Mouse (Mus musculus) ovary, postnatal 36 days (tissue): Measurements from ENCODE around the gene Cdh10.

Source experiments
- DNase-seq: peaks from one replicate; pipeline ENCODE4 v3.0.0; 2022; ENCODE audit warnings: low spot score, mixed read lengths

Gene Cdh10

DNA sequence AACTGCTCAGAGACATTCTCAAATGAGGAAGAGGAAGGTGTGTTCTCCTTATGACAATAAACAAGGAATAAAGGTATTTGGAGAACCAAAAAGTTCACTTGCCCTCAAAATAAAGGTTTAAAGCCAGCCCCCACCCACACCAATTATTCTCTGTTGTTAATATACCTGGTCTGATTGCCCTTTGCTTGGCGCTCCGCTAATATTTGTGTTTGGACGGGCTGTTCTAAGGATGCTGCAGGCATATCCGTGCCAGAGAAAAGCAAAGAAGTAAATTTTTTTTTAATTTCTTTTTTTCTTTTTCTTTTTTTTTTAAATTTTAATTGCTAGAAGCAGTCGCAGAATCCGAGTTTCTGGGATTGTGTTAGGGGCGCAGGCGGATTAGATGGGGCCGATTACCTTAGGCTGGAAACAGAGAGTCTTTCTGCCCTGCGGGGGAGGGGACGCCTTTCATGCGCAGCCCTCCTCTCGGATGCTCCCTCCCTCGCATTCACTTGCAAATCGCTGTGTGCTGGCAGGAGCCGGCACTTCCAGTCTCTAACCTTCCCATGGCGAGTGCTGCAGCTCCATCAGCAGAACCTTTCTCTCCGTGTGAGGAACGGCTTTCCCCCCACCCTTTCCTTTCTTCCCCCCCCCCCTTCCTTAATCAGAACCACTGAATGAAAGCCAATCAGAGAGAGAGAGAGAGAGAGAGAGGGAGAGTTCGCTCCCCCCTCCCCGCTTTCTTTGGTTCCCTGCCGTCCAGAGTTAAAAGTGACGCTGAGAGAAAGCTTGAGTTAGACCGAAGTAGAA lies at the start of gene Cdh10:
Gene Cdh10, plus strand, starts transcription at position 763 of the 789 bp plus-strand sequence.
- peak; percentile 23 for DNase-seq

DNA sequence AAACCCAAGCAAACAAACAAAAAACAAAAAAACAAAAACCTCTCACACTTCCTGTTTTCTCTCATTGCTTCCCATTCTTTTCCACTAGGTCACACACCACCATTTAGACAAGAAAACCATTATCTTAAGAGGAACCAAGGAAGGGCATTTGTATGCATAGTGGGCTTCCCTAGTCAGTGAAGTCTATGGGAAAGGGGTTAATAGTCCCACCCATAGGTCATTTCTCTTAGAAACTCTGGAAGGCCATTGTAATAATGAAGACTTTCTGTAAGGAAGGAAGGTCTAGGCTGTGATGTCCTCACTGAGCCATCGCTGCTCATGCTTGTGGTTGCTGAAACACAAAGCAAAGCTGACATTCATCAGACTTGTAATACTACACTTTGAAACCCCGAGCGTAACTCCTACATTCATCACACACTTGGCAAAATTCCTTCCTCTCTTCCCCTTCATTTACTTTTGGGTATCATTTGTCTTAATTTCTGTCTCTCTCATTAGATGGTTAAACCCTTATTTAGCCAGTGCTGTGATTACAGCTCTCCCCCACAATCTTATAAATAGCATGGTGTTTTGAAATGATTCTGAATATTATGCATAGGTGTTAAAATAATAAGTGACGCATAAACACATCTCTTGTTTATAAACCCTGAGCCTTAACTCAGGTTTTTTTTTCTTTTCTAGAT lies 9.5 kb upstream of the Cdh10 start:
- DNase-seq: no peak

DNA sequence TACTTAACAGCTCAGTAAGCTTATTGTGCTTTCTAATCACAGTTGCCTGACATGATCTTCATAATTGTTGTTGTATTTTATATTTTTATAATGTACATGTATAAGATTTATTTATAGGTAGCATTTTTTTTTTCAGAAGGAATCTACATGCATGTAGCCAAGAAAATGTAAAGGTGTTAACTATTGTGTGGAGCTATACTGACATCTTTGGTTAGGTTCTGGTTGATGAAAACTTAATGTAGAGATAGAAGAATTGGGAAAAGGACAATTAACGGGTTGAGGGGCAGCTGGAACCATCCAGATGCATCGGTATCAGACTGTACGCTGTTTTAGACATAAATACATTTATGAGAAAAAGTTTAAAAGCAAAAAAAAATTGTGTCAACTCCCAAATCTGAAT lies 1.0 kb upstream of the Cdh10 start:
- no peak for DNase-seq

DNA sequence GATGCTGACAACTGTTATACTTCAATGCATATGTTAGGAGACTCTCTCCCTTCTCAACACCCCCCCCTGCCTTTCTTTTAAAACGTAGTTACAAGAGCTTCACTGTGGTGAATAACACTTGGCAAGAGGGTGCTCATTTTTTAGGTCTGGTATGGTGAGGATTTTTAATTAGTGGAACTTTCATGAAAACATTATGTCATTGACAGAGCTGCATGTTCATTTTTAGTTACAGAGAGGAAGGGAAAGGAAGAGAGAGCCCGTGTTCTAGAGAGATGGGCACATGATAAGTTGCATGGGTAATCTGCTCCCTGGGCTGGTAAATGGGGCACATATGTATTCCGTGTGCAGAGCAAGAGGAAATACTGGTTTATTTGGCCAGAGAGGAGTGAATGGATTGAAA lies 1.5 kb downstream of the Cdh10 start:
- no peak for DNase-seq

DNA sequence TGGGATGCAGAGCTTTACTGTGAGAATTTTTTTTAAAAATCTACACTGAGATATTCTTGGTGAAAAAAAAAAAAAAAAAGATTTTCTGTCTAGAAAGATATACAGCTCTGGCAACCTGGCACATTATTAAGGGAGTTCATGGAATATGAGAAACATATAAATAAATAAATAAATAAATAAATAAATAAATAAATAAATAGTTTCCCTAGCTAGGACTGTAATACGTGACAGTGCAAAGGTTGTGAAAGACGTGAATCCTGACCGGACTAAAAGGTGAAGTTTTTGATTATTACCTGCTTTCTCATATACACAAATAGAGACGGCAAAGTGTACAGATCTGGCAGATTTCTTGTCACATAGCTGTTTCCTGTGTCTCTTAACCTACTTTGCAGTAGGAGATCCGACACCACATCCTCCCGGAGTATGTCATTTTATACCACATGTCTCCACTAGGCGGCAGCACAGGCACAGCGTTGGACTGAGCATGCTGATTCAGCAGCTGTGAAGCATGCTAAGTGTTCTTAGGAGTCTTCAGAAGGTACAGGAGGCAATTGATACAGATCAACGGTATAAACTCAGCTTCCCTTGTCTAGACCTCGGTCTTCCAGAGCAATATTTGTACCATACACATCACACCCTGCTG lies 2.5 kb downstream of the Cdh10 start:
- peak; percentile 64 for DNase-seq

DNA sequence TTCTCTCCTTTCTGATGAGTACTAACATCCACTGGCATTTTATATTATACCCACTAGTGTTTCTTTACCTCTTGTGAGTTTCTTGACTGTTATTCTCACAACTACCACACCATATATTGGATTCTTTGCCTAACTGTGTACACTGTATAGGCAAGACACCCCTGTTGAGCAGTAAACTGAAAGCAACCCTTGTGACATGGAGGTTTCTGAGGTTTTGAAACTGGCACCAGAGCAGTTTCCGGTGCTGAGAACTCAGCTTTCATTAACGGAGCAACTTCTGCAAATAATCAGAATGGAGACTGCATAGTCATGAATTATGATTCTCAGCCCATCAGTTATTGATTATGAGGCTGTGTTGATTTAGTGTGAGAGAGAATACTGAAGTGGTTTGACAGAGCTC lies 4.7 kb downstream of the Cdh10 start:
- DNase-seq: no peak

DNA sequence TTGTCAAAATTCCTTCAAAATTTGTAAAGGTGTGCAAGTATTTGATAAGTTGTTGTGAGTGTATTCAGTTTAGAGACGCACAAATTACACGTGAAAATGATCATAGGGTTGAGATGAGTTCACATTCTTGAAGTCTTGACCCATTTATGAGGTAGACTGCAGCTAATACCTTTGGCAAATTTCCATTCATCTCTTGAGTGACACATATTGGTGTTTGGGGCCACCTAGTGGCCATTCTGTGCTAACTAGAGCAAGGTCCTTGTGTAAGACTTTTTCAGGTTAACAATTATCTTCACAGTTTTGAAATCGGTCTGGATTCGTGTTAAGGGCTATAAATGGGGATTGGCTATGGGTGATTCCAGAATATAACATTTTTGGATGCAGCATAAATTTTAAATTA lies 13.5 kb downstream of the Cdh10 start:
- DNase-seq: peak; percentile 27

DNA sequence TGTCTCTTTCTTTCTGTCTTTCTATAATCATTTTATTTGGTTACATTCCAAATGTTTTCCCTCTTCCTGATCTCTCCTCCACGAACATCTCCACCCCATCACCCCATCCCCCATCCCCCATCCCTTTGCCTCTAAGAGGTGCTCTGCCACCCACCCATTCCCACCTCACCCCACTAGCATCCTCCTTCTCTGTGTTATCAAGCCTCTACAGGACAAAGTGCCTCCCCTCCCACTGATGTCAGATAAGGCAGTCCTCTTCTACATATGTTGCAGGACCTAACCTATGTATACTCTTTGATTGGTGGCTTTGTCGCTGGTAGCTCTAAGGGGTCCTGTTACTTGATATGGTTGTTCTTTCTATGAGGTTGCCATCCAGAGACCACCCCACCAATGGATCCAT lies 23.0 kb downstream of the Cdh10 start:
- no peak for DNase-seq

DNA sequence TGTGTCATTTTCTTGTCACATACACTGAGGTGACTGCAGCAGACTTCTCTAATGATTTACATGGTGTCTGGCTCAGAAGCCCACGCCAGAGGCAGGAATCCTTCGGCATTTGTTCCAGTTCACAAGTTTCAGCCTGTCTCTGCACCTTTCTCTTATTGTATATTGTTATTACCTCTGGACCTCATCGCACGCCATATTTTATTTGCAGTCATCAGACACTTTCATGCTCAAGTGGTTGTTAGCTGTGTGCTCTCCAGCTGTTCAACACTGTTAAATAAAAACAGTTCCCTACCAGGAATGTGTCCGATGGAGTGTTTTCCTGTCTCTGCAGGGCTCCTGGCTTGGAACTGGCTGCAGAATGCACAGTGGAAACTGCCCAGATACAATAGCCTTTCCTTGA lies 26.1 kb downstream of the Cdh10 start:
- DNase-seq: no peak

DNA sequence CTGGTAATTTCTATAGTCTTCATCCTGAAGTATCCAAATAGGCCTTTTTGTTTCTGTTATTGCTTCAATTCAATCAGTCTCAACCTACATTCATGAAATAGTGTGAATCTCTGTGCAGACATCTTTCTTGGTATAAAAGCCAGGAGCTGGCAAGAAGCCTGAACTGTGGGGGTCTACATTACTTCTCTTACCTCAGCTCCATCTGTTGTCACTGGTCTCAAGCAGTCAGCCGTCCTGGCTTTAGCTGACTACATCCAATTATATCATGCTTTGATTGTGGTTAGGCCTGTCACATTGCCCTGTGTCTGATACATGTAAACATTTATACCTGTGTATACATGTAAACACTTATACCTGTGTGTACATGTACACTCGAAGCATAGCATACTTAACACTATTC lies 31.8 kb downstream of the Cdh10 start:
- DNase-seq: no peak

DNA sequence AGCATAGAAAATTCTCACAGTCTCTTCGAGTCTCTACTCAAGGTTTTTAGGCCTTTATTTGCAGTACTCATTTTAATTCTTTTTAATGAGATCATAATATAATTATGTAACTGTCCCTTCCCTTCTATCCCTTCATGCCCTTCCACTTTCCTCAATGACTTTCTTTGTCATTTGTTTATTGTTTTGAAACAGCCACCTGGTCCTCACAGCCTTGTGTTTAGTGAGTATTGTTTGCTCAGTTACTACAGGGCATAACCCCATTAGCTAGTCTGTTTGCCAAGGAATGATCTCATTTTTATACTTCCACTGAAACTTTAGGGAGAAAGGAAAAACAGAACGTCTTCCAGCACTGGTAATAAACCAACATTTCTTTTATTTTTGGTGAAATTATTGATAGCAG lies 39.4 kb downstream of the Cdh10 start:
- DNase-seq: no peak

DNA sequence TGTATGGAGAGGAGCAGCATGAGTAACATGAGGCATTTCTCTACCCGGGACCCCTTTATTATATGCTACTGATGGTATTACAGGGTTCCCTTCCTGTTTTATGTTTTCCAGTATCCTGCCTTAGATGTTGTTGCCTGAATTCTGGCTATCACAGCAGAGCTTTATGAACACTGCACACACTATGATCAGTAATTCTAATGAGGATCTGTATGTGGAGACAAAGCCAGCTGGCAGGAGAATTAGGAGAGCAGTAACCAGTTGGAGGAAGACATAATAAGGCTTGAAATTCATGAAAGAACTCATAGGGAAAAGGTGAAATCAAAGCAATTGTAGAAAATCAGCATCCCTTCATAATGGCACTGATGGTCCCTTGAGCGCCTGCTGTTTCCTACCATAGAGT lies 51.1 kb downstream of the Cdh10 start:
- no peak for DNase-seq

DNA sequence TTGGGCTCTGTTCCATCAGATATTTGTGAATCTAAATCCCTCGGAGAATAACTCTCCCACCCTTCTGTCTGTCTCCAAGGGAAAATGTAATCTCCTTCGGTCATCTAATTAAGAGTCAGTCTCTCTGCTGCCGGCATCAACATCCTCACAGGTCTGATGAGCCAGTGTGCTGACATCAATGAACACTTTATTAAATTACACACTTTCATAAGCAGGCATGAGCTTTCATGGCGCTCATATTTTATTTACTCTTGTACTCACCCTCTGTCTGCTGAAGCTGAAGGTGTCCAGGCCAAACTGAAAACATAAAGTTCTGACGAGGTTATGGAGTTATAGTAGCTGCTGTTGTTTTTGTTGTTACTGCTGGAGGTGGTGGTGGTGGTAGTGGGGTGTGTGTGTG lies 62.7 kb downstream of the Cdh10 start:
- no peak for DNase-seq

DNA sequence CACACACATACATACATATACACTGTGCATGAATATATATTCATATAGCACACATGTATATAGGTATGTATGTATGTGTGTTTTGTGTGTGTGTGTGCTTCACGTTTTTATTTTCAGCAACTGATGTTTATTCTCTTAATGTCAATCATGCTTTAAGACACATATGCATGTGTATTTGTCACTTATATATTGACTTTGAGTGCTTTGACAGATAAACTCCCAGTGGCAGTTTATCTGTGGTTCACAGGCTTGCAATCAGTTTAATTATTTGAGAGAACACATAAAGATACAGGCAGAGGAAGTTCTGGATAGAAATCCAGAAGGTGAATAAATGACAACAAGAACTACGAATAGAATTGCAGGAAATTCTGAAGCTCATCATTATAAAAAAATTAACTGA lies 67.9 kb downstream of the Cdh10 start:
- no peak for DNase-seq

DNA sequence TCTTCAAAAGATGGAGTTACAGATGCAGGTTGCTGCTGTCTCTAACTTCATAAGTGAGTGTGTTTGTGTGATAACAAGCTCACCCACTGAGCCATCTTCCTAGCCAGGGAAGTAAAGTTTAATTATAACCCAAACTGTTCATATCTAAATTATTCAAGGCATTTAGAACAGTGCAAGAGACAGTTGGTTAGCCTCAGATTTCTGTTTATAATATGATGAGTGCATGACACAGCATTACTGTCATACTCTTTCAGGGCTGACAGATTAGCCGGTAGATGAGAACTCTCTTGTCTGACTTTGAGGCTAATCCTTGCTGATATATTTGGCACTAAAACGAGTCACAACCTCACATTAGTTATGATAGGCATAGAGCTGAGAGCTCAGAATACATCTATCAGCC lies 70.2 kb downstream of the Cdh10 start:
- no peak for DNase-seq

DNA sequence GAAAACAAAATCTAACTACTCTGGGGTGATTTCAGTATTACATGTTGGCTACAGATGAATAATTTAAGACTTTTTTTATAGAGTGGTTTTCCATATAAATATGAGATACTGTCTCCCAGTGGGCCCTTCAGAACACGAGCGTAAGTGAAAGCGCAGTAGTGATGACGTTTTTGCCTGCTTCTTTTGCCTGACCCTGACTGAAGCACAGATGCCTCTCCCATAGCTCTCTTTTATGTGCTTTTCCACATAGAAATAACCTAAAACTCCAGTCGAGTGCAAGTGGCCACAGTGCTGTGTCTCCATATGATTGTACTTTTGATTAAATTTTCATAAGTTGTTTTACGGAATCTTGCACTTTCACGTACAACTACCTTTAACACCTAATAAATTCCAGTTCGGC lies 71.6 kb downstream of the Cdh10 start:
- DNase-seq: no peak

DNA sequence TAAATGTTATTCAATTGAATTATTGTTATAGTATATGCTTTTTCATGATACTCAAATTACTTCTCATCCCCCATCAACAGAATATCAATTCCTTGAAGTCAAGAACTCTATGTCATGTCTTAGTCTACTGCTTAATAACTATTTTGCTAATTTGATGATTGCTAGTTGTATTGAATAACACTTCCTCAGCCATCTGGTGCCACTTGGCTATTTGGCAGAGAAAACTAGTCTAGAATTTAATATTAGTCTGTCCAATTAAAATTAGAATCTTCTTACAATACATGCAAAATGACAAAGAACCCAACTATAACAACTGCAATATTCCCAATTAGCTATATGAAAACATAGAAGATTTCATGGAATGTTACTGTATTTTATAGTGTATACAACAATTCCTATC lies 82.0 kb downstream of the Cdh10 start:
- DNase-seq: no peak

DNA sequence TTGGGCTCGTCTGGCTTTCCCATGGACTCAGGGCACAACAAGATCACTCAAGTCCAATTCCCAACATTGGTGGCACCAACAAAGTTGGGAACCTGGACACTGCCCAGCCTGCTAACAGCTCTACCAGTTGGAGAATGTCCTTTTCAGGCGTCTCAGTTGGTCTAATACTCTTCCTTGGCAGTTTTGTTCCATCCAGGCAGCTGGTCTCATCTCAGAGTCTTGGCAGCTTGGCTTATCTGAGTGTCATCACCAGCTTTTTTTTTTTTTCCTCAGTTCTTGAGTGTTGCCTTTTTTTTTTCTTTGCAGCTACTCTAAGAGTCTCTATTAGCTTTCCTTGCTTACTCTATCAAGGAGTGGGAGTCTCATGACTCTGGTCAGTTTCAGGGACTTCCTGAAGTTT lies 85.4 kb downstream of the Cdh10 start:
- DNase-seq: no peak

DNA sequence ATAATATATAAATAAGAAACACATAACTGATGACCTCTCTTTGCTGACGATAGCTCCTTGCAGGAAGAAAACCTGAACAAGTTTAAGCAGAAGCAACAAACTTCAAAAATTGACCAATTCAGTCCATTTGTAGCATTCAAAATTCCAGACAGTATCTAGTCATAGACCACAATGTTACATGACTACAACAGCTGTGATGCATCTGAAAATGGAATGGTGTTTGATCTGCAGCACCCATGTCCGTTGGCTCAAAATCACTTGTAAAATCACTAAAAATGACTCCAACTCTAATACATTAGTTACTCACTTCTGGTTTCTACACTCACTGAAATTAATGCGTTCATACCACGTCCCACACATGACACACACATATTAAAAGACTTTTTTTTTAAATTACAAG lies 91.9 kb downstream of the Cdh10 start:
- no peak for DNase-seq

DNA sequence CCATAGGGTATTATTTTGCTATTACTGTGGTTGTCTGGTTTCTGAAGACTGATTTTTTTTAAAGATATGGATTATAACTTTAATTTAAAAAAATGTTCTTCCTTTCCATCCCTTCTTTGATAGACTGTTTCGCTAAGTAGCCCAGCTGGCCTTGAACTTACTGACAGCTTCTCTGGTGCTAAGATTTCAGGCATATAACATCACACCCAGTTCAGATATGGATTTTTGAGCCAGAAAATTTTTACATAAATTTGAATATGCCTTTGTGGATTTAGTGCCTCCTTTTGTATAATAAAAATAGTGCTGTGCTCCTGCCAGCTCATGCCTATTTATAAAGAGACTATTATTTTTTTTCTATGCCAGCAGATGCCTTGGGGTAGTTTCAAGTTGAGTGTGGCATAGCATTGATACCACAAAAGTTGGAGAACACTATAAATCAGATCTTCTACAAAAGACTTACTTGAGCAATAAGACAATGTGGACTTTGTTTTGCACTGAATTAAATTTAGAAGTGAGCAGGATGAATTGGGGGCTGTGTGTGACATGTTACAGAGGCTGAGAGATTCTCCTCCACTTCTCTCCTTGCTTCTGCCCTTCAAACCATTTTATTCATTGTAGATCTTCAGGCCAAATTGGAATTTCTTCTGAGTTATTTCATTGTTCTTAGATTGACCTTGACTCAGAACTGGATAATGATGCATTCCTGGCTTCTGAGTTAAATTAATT lies 106.8 kb downstream of the Cdh10 start:
- DNase-seq: no peak

DNA sequence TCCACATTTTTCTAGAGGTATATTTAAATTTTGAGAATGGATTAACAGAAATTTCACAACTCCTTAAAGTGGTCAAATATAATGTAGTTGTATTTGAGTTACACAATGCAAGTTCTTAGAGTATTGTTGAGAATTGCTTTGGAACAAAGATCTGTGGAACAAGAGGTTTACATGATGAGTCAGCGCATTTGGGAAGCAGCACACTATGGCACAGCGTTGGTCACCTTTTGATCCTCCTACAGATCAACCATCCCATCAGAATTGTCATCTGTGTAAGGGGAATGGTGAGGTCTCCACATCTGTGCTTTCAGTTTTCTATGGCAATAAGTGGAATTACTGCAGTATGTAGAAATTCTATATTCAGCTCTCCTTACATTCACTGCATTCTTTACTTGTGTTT lies 108.2 kb downstream of the Cdh10 start:
- DNase-seq: no peak

DNA sequence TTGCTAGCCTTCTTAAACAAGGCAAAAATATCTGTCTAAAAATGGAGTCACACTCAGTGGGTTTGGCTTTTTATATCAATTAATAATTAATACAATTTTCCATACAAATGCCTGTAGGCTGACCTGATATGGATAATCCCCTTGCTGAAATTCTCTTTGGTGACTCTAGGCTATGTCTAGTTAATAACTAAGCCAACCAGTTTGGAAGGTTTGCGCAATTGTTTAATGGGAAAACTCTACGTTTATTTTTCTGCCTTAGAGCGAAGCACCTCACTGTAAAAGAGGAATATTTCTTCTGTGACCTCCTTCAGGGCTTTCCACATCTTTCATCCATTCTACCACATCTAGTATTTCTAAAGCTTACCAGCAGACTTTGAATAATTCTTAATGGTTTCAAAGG lies 133.5 kb downstream of the Cdh10 start:
- no peak for DNase-seq

DNA sequence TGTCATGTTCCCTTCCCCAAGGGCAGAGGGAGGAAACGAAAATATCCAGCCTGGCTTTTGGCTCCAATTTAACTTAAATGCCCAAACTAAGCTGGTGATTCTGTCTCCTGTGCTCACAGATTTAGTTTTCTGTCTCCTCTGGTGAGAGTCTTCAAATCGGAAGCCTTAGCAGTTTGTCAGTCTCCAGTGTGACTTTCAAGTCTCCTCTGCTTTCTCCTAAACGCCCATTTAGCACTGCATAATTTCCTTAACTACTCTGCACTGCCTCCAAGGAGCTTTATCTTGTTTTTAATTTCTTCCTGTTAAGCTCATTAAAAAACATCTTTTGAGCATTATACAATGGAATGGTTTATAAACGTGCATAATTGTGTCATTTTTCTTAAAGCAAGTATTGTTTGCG lies 156.3 kb downstream of the Cdh10 start:
- DNase-seq: no peak
